ENCODE assay signal across 8 mouse cellular contexts in genomic region chr13:107101598-107101997, GRCm38 (mm10).
DNase-seq lines count a peak whose midpoint lies in the region; ATAC-seq and TF ChIP-seq lines count a peak whose summit lies in the region.

No protein-coding gene starts in this region.

- DNase-seq in 3134 (ENCODE audit: extremely low read depth, insufficient read length, low spot score), result peak; percentile 15
- DNase-seq in adrenal gland, postnatal 36 days, result peak; percentile 91 to 94
- peak; percentile 84 to 93 for DNase-seq in heart, adult 18-20 months
- DNase-seq in kidney, adult 8-10 months, result peak; percentile 55 to 80
- peak; percentile 83 for DNase-seq in limb, embryonic 14.5 days (ENCODE audit: low spot score)
- DNase-seq in midbrain, postnatal 0 days (ENCODE audit: low spot score), result peak; percentile 90
- DNase-seq in spleen, postnatal 14 days (ENCODE audit: low spot score in 2 of 2), result peak; percentile 83 to 91

- 16% methylated on average over 13 of the region's 13 CpGs for WGBS in embryonic facial prominence, embryonic 13.5 days
- 30% methylated on average over 13 of the region's 13 CpGs for WGBS in limb, embryonic 14.5 days
- 18% methylated on average over 13 of the region's 13 CpGs for WGBS in midbrain, postnatal 0 days

- no peak overlapping the region for H3K4me3 ChIP-seq in embryonic facial prominence, embryonic 13.5 days
- H3K4me3 ChIP-seq in limb, embryonic 14.5 days (replicated peaks; ENCODE audit: low read length), result no peak overlapping the region
- no peak overlapping the region for H3K4me3 ChIP-seq in midbrain, postnatal 0 days (ENCODE audit: low read depth, low read length)

- H3K27ac ChIP-seq in embryonic facial prominence, embryonic 13.5 days, result no peak overlapping the region
- no peak overlapping the region for H3K27ac ChIP-seq in limb, embryonic 14.5 days (replicated peaks; ENCODE audit: low read depth, low read length)
- H3K27ac ChIP-seq in midbrain, postnatal 0 days (ENCODE audit: low read depth, low read length), result no peak overlapping the region

- TF ChIP-seq POLR2A in limb, embryonic 14.5 days (IDR thresholded peaks at IDR 0.05; ENCODE audit: borderline replicate concordance, extremely low read depth, insufficient read depth, insufficient read length), result no peak

- TF ChIP-seq CTCF in midbrain, postnatal 0 days (IDR thresholded peaks at IDR 0.05), result peak; percentile 91

- no peaks in the 10 kb centered on the region for H3K36me3 ChIP-seq in embryonic facial prominence, embryonic 13.5 days
- H3K36me3 ChIP-seq in limb, embryonic 14.5 days (ENCODE audit: control insufficient read depth, insufficient read depth, low read length), result no peaks in the 10 kb centered on the region
- no peaks in the 10 kb centered on the region for H3K36me3 ChIP-seq in midbrain, postnatal 0 days (ENCODE audit: insufficient read depth, low read length)

- H3K4me2 ChIP-seq in embryonic facial prominence, embryonic 13.5 days, result peak overlapping the region; percentile 29
- no peak overlapping the region for H3K4me2 ChIP-seq in limb, embryonic 14.5 days (replicated peaks; ENCODE audit: low read depth, low read length, severe bottlenecking)
- peak overlapping the region; percentile 15 for H3K4me2 ChIP-seq in midbrain, postnatal 0 days (ENCODE audit: low read depth, low read length, poor library complexity, severe bottlenecking)

- no peak overlapping the region for H3K9ac ChIP-seq in embryonic facial prominence, embryonic 13.5 days
- H3K9ac ChIP-seq in limb, embryonic 14.5 days (ENCODE audit: low read depth, low read length, severe bottlenecking), result no peak overlapping the region
- H3K9ac ChIP-seq in midbrain, postnatal 0 days (replicated peaks; ENCODE audit: low read length, poor library complexity, severe bottlenecking), result no peak overlapping the region

- no peak for ATAC-seq in embryonic facial prominence, embryonic 13.5 days (ENCODE audit: insufficient number of reproducible peaks, insufficient read depth, low FRiP score, low TSS enrichment, low read depth)
- ATAC-seq in limb, embryonic 14.5 days (ENCODE audit: low FRiP score, low read depth), result peak; percentile 72; the same call in 1 of the 2 replicates
- peak; percentile 89 for ATAC-seq in midbrain, postnatal 0 days (ENCODE audit: low FRiP score)

- H3K9me3 ChIP-seq in embryonic facial prominence, embryonic 13.5 days, result no peaks in the 10 kb centered on the region
- no peaks in the 10 kb centered on the region for H3K9me3 ChIP-seq in limb, embryonic 14.5 days (ENCODE audit: control insufficient read depth, low read length)
- H3K9me3 ChIP-seq in midbrain, postnatal 0 days (ENCODE audit: low read length), result no peaks in the 10 kb centered on the region

- 0 out of 2 replicates have a peak, but pooled peaks cover 3% of the 10 kb centered on the region for H3K4me1 ChIP-seq in embryonic facial prominence, embryonic 13.5 days
- H3K4me1 ChIP-seq in limb, embryonic 14.5 days (ENCODE audit: control insufficient read depth, insufficient read depth, low read length), result no peaks in the 10 kb centered on the region
- no peaks in the 10 kb centered on the region for H3K4me1 ChIP-seq in midbrain, postnatal 0 days (ENCODE audit: insufficient read depth, low read length)

- no peaks in the 10 kb centered on the region for H3K27me3 ChIP-seq in embryonic facial prominence, embryonic 13.5 days
- H3K27me3 ChIP-seq in limb, embryonic 14.5 days (ENCODE audit: control insufficient read depth, insufficient read depth, low read length), result no peaks in the 10 kb centered on the region
- H3K27me3 ChIP-seq in midbrain, postnatal 0 days (ENCODE audit: insufficient read depth, low read length), result no peaks in the 10 kb centered on the region

Comparison
In these comparisons a context has a peak if more than half of its experiments do, and no peak if none do; other contexts are left out.
1. DNase-seq: peak in every context shown above with its lines; median percentile 92 in adrenal gland, postnatal 36 days; 90 in midbrain, postnatal 0 days; 88 in heart, adult 18-20 months; 87 in spleen, postnatal 14 days; 83 in limb, embryonic 14.5 days; 68 in kidney, adult 8-10 months; 15 in 3134.